Mouse (Mus musculus): Measurements from ENCODE around the gene Dgat2l6.

The Dgat2l6 gene

GRCm38 (mm10) chrX:100524471-100524870 is at the start of gene Dgat2l6:
TSS of gene Dgat2l6 (plus strand) at chrX:100524838.
- no peak for DNase-seq (ENCODE audit: low read depth, low spot score)

- no peak for DNase-seq (ENCODE audit: low read depth, low spot score)
Observed at GRCm38 (mm10) chrX:100475569-100476223, 48.9 kb upstream of the Dgat2l6 start.

GRCm38 (mm10) chrX:100480317-100480716 is 44.3 kb upstream of the Dgat2l6 start:
- peak; percentile 46 for DNase-seq (ENCODE audit: low read depth, low spot score)

- DNase-seq (ENCODE audit: low read depth, low spot score) = no peak
Observed at GRCm38 (mm10) chrX:100493500-100494067, 31.1 kb upstream of the Dgat2l6 start.

GRCm38 (mm10) chrX:100494068-100494978 is 30.3 kb upstream of the Dgat2l6 start, which contains the start of gene Igbp1:
TSS of gene Igbp1 (plus strand) at chrX:100494291.
- DNase-seq (ENCODE audit: low read depth, low spot score) = peak; percentile 93

GRCm38 (mm10) chrX:100504175-100504851 is 20.3 kb upstream of the Dgat2l6 start:
- no peak for DNase-seq (ENCODE audit: low read depth, low spot score)

- DNase-seq (ENCODE audit: low read depth, low spot score) = no peak
Observed at GRCm38 (mm10) chrX:100508164-100508563, 16.5 kb upstream of the Dgat2l6 start.

- DNase-seq (ENCODE audit: low read depth, low spot score) = no peak
Observed at GRCm38 (mm10) chrX:100509921-100510320, 14.7 kb upstream of the Dgat2l6 start.

- peak; percentile 41 for DNase-seq (ENCODE audit: low read depth, low spot score)
Observed at GRCm38 (mm10) chrX:100516683-100517082, 8.0 kb upstream of the Dgat2l6 start.

- peak; percentile 75 for DNase-seq (ENCODE audit: low read depth, low spot score)
Observed at GRCm38 (mm10) chrX:100517626-100518025, 7.0 kb upstream of the Dgat2l6 start.

- DNase-seq (ENCODE audit: low read depth, low spot score) = no peak
Observed at GRCm38 (mm10) chrX:100518532-100518931, 6.1 kb upstream of the Dgat2l6 start.

GRCm38 (mm10) chrX:100556026-100556425 is 31.4 kb downstream of the Dgat2l6 start:
- DNase-seq (ENCODE audit: low read depth, low spot score) = no peak

- DNase-seq (ENCODE audit: low read depth, low spot score) = peak; percentile 21
Observed at GRCm38 (mm10) chrX:100565696-100566095, 41.1 kb downstream of the Dgat2l6 start.

- DNase-seq (ENCODE audit: low read depth, low spot score) = no peak
Observed at GRCm38 (mm10) chrX:100571951-100572350, 47.3 kb downstream of the Dgat2l6 start, which contains the start of gene Awat1. TSS of gene Awat1 (plus strand) at chrX:100572251.

GRCm38 (mm10) chrX:100594791-100595190 is 70.2 kb downstream of the Dgat2l6 start, which contains the start of gene P2ry4:
TSS of gene P2ry4 (minus strand) at chrX:100594869.
- DNase-seq (ENCODE audit: low read depth, low spot score) = no peak
